Mouse (Mus musculus) olfactory bulb, adult 2 months (tissue): ENCODE data around the gene Atp13a2.

Experiments used
- CTCF ChIP-seq: fragments of 200-500 bp; IDR thresholded peaks from 2 replicates; pipeline ENCODE4 v1.5.1; 2012; ENCODE audit warnings: low read depth, mild to moderate bottlenecking, low read length, moderate library complexity; ENCODE audit not compliant: insufficient read depth
- POLR2A ChIP-seq: fragments of 200-500 bp; IDR thresholded peaks from 2 replicates; pipeline ENCODE4 v1.6.1; 2012; ENCODE audit warnings: mild to moderate bottlenecking, low read depth, low read length, moderate library complexity; ENCODE audit not compliant: insufficient read depth

DNA sequence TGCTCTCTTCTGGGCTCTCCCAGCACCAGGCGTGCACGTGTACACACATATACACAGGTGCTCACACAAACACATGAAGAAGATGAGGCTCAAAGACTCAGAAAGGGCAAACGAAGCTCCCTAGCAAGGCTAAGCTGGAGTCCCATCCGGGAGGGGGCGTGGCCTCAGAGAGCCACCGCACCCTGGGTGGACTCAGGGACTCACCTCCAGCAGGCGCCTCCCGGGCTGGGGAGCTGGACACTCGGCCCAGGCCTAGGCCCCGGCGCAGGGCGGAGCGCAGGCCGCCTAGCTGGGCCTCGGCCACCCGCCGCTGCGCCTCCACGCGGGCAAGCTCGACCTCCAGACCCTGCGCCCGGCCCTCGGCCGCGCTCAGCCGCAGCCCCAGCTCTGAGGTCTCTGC, 38.3 kb downstream of the Atp13a2 start:
- TF ChIP-seq POLR2A (no peak), CTCF (no peak)
